Mouse (Mus musculus) intestine, embryonic 14.5 days (tissue): Measurements from ENCODE around the gene Gm21852. TPM values are rescaled to one million over a fixed set of nuclear protein-coding genes. Genes with fewer than 3 reads are reported as not detected.
"Not testable (repeated sequence)": the region's sequence is repeated elsewhere in the genome, so short reads cannot be mapped to it uniquely, and the experiment has no call there.

Experiments used
- ATAC-seq: fragments of 200-750 bp; cut with Nextera tagmentation; replicated peaks from 2 replicates; pipeline ENCODE4 v1.8.0; 2017; ENCODE audit warnings: low read depth, moderate number of reproducible peaks, moderate TSS enrichment, moderate library complexity; ENCODE audit not compliant: low FRiP score, low TSS enrichment
- DNase-seq: peaks from one replicate; pipeline ENCODE4 v3.0.0-alpha.2; 2018; ENCODE audit warnings: low spot score
- H3K27ac ChIP-seq: fragments of 300-500 bp; sonication (generic); 2 replicates; pipeline ENCODE4 v1.5.1; 2014; ENCODE audit warnings: low read depth, mild to moderate bottlenecking, control low read depth
- H3K27me3 ChIP-seq: fragments of 300-500 bp; sonication (generic); replicated peaks from 2 replicates; pipeline ENCODE4 v1.6.1; 2014; ENCODE audit warnings: low read length, control low read depth; ENCODE audit not compliant: control insufficient read depth, insufficient read depth
- H3K36me3 ChIP-seq: fragments of 300-500 bp; sonication (generic); 2 replicates; pipeline ENCODE4 v1.6.1; 2014; ENCODE audit warnings: low read length, control low read depth; ENCODE audit not compliant: control insufficient read depth, insufficient read depth
- H3K4me1 ChIP-seq: fragments of 300-500 bp; sonication (generic); replicated peaks from 2 replicates; pipeline ENCODE4 v1.6.1; 2014; ENCODE audit warnings: low read length, control low read depth, mixed read lengths; ENCODE audit not compliant: control insufficient read depth, insufficient read depth
- H3K4me2 ChIP-seq: fragments of 300-500 bp; sonication (generic); 2 replicates; pipeline ENCODE4 v1.6.1; 2014; ENCODE audit warnings: low read length
- H3K4me3 ChIP-seq: fragments of 300-500 bp; sonication (generic); 2 replicates; pipeline ENCODE4 v1.5.1; 2014; ENCODE audit warnings: low read depth, low read length, control low read depth, mixed read lengths
- H3K9ac ChIP-seq: fragments of 300-500 bp; sonication (generic); 2 replicates; pipeline ENCODE4 v1.6.1; 2014; ENCODE audit warnings: mild to moderate bottlenecking, low read length
- H3K9me3 ChIP-seq: fragments of 300-500 bp; sonication (generic); 2 replicates; pipeline ENCODE4 v1.6.1; 2016; ENCODE audit warnings: low read length, control low read depth; ENCODE audit not compliant: control insufficient read depth
- WGBS: fragments of 180-500 bp; shearing (Covaris S2); extraction: QIAGEN DNeasy Blood & Tissue Kit; methylation state at CpG from one replicate; pipeline ENCODE4 v1.1.7; 2014; 5-methylcytosine and 5-hydroxymethylcytosine counted together
- microRNA-seq: library from miRNA; unstranded; fragments of <30 nt; microRNA quantifications from one replicate; pipeline ENCODE4, GENCODE M21; 2016
- polyA plus RNA-seq: library from polyadenylated mRNA; unstranded; fragments of >200 nt; fragmentation: Nextera tagmentation; extraction: Ambion mirVana; gene quantifications from 2 replicates; pipeline ENCODE4 v1.2.1, GENCODE M21; 2014

Gene Gm21852
- not detected in 2 replicates for polyA plus RNA-seq

DNA sequence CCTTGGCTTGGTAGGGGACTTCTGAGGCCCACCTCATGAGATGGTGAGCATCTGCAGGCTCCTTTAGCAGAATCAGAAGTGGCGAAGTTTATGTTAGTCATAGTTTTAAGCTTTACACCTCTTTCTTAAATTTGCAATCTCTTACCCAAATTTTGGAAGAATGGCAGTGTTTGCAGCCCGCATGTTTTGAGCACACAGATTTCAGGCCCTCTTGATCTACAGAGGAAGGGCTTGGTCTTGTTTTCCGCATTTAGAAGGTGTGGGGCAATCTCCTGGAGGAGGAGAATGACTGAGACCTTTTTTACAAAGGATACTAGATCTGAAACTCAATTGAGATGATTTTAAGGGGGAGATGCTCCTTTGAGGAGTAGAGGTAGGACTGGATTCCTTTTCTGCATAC is at the start of gene Gm21852:
TSS of gene Gm21852 (minus strand) at position 101 of the 400 bp plus-strand sequence.
- H3K27me3 ChIP-seq, ATAC-seq, H3K27ac ChIP-seq, H3K4me3 ChIP-seq, H3K36me3 ChIP-seq, DNase-seq, H3K9ac ChIP-seq, H3K9me3 ChIP-seq, H3K4me2 ChIP-seq, H3K4me1 ChIP-seq: not testable (repeated sequence)
- no CpG with 5 or more reads among the region's 3 CpGs for whole genome bisulfite sequencing

Small RNA genes within 50 kb of the gene (microRNA-seq; reads per million reads assigned to microRNA genes)
- gene Gm27466 (not detected), gene Gm28018 (not detected)

Other genes starting within 250 kb of the Gm21852 start
- gene Gm21797, start 123.8 kb upstream of the Gm21852 start, polyA plus RNA-seq: not detected in 2 replicates
- gene Gm20795, start 152.9 kb upstream of the Gm21852 start, polyA plus RNA-seq: not detected in 2 replicates